Mouse (Mus musculus): ENCODE measurements around the gene 4930470P17Rik. TPM values are rescaled to one million over a fixed set of nuclear protein-coding genes. Genes with fewer than 3 reads are reported as not detected.

The 4930470P17Rik gene
- total and polyA plus RNA-seq, 3 experiments = not detected

DNA sequence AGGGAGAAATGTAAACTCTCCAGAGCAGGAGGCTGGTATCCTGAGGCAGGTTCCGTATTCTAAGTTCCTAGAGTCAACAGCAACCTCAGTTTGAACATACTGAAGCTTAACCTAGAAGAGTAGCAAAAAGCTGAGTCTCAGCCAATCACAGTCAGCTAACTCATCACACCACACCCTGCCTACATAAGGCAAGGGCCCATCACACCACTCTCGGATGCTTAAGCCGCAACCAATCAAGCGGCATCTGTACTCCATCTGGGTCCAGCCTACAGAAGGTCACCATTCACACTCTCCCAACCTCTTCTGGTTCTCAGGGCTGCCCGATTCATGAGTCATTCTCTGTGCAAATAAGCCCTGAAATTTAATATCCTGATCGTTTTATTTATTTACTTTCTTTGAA, 44.4 kb upstream of the 4930470P17Rik start:
- H3K36me3 ChIP-seq (ENCODE audit: control insufficient read depth in 1 of 2, insufficient read depth in 2 of 2, low read length in 2 of 2) = no peaks in the 10 kb centered on the region
- no peak for DNase-seq (ENCODE audit: low read depth, low spot score)
- no peak overlapping the region for H3K9ac ChIP-seq (ENCODE audit: control insufficient read depth, low read depth, low read length, poor library complexity, severe bottlenecking)
- no peaks in the 10 kb centered on the region for H3K4me1 ChIP-seq (ENCODE audit: control insufficient read depth in 1 of 2, insufficient read depth in 2 of 2, low read length in 2 of 2)
- no peak for TF ChIP-seq TBP (IDR thresholded peaks at IDR 0.05; ENCODE audit: low read depth, low read length)
- TF ChIP-seq SIN3A (IDR thresholded peaks at IDR 0.05; ENCODE audit: low read length) = no peak
- no peaks in the 10 kb centered on the region for H3K79me2 ChIP-seq (ENCODE audit: control insufficient read depth, insufficient read depth, low read length, poor library complexity)
- H3K4me3 ChIP-seq (ENCODE audit: control insufficient read depth in 1 of 2, insufficient read depth in 1 of 2, low read depth in 2 of 2, low read length in 2 of 2) = no peak overlapping the region
- H3K27me3 ChIP-seq (ENCODE audit: control insufficient read depth in 1 of 2, insufficient read depth in 2 of 2, low read length in 2 of 2) = no peaks in the 10 kb centered on the region
- H3K9me3 ChIP-seq (replicated peaks; ENCODE audit: insufficient read depth, low read length) = no peaks in the 10 kb centered on the region
- H3K27ac ChIP-seq (ENCODE audit: control insufficient read depth, low read depth, low read length) = no peak overlapping the region

DNA sequence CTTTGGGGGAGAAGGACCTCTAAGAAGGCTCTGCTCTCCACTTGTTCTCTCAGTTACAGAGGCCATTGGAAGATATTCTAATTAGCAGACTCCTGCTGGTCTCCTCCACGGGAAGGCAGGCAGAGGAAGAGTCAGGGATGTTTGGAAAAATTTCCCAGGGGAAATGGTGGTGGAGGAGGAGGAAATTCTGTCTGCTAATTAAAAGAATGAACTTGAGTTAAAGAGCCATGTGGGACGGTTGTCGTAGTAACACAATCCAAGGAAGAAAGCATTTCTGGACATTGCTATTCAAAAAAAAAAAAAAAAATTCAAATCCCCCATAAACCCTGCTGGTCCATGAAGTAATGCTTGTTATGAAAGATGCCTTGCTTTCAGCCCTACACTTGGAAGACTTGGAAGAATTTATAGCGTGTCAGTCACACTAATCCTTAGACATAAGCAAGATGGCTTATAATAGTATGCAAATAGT, 40.6 kb upstream of the 4930470P17Rik start:
- Histone ChIP-seq H3K4me3 (ENCODE audit: control insufficient read depth in 1 of 2, insufficient read depth in 1 of 2, low read depth in 2 of 2, low read length in 2 of 2) (no peak overlapping the region), H3K4me1 (ENCODE audit: control insufficient read depth in 1 of 2, insufficient read depth in 2 of 2, low read length in 2 of 2) (no peaks in the 10 kb centered on the region), H3K27me3 (ENCODE audit: control insufficient read depth in 1 of 2, insufficient read depth in 2 of 2, low read length in 2 of 2) (no peaks in the 10 kb centered on the region), H3K9ac (ENCODE audit: control insufficient read depth, low read depth, low read length, poor library complexity, severe bottlenecking) (no peak overlapping the region), H3K79me2 (ENCODE audit: control insufficient read depth, insufficient read depth, low read length, poor library complexity) (no peaks in the 10 kb centered on the region), H3K36me3 (ENCODE audit: control insufficient read depth in 1 of 2, insufficient read depth in 2 of 2, low read length in 2 of 2) (no peaks in the 10 kb centered on the region), H3K27ac (ENCODE audit: control insufficient read depth, low read depth, low read length) (no peak overlapping the region), H3K9me3 (replicated peaks; ENCODE audit: insufficient read depth, low read length) (no peaks in the 10 kb centered on the region)
- DNase-seq (ENCODE audit: low read depth, low spot score) = no peak
- TF ChIP-seq MYC (IDR thresholded peaks at IDR 0.05; ENCODE audit: low read depth, low read length) (no peak), E2F4 (IDR thresholded peaks at IDR 0.05; ENCODE audit: borderline replicate concordance, low read depth, low read length) (no peak), ZMIZ1 (IDR thresholded peaks at IDR 0.05; ENCODE audit: low read depth, low read length) (no peak), RCOR1 (IDR thresholded peaks at IDR 0.05; ENCODE audit: low read depth, low read length) (no peak), EP300 (IDR thresholded peaks at IDR 0.05; ENCODE audit: low read depth in 1 of 2, low read length in 2 of 2) (no peak), ETS1 (IDR thresholded peaks at IDR 0.05; ENCODE audit: low read depth, low read length) (no peak), GABPA (IDR thresholded peaks at IDR 0.05; ENCODE audit: low read depth, low read length) (no peak), NELFE (IDR thresholded peaks at IDR 0.05; ENCODE audit: low read depth, low read length) (no peak), SMC3 (IDR thresholded peaks at IDR 0.05; ENCODE audit: low read depth, low read length) (no peak), MAFK (IDR thresholded peaks at IDR 0.05; ENCODE audit: borderline replicate concordance, low read depth, low read length) (no peak), MXI1 (IDR thresholded peaks at IDR 0.05; ENCODE audit: low read depth, low read length) (no peak)

DNA sequence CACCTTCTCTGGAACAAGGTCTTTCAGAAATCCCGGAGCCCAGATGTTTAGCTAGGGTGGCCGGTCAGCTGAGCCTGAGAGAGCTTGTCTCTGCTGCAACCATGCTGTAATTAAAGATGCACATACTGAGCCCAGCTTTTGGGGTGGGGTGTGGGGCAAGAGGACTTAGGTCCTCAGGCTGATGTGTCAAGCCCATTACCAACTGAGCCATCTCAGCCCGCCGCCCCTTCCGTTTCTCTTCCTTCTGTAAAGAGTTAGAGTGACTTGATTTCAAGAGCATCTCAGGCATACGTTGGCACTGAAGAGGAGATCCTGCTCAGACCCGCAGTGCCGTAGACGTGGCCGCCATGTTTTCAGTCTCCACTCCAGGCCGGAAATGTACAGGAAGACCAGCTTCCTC, 38.5 kb upstream of the 4930470P17Rik start:
- no peaks in the 10 kb centered on the region for H3K27me3 ChIP-seq (ENCODE audit: control insufficient read depth in 1 of 2, insufficient read depth in 2 of 2, low read length in 2 of 2)
- no peak overlapping the region for H3K27ac ChIP-seq (ENCODE audit: control insufficient read depth, low read depth, low read length)
- H3K4me1 ChIP-seq (ENCODE audit: control insufficient read depth in 1 of 2, insufficient read depth in 2 of 2, low read length in 2 of 2) = no peaks in the 10 kb centered on the region
- H3K9ac ChIP-seq (ENCODE audit: control insufficient read depth, low read depth, low read length, poor library complexity, severe bottlenecking) = no peak overlapping the region
- no peak overlapping the region for H3K4me3 ChIP-seq (ENCODE audit: control insufficient read depth in 1 of 2, insufficient read depth in 1 of 2, low read depth in 2 of 2, low read length in 2 of 2)
- DNase-seq (ENCODE audit: low read depth, low spot score) = no peak
- no peaks in the 10 kb centered on the region for H3K36me3 ChIP-seq (ENCODE audit: control insufficient read depth in 1 of 2, insufficient read depth in 2 of 2, low read length in 2 of 2)
- TF ChIP-seq POLR2A (IDR thresholded peaks at IDR 0.05; ENCODE audit: control insufficient read depth in 1 of 2, insufficient read depth in 1 of 2, low read depth in 1 of 2, low read length in 2 of 2, poor library complexity in 1 of 2) (no peak), TCF12 (IDR thresholded peaks at IDR 0.05; ENCODE audit: low read depth, low read length) (no peak), RCOR1 (IDR thresholded peaks at IDR 0.05; ENCODE audit: low read depth, low read length) (no peak), CHD2 (IDR thresholded peaks at IDR 0.05; ENCODE audit: low read length) (no peak), SMC3 (IDR thresholded peaks at IDR 0.05; ENCODE audit: low read depth, low read length) (no peak), ETS1 (IDR thresholded peaks at IDR 0.05; ENCODE audit: low read depth, low read length) (no peak), MAZ (IDR thresholded peaks at IDR 0.05; ENCODE audit: low read depth, low read length) (no peak), ZKSCAN1 (IDR thresholded peaks at IDR 0.05; ENCODE audit: low read depth, low read length) (no peak), ZMIZ1 (IDR thresholded peaks at IDR 0.05; ENCODE audit: low read depth, low read length) (no peak), HCFC1 (IDR thresholded peaks at IDR 0.05; ENCODE audit: low read depth, low read length) (no peak), GABPA (IDR thresholded peaks at IDR 0.05; ENCODE audit: low read depth, low read length) (no peak), USF2 (IDR thresholded peaks at IDR 0.05; ENCODE audit: borderline replicate concordance in 1 of 2, insufficient read depth in 1 of 2, low read depth in 1 of 2, low read length in 2 of 2) (no peak), E2F4 (IDR thresholded peaks at IDR 0.05; ENCODE audit: borderline replicate concordance, low read depth, low read length) (no peak), MAFK (IDR thresholded peaks at IDR 0.05; ENCODE audit: borderline replicate concordance, low read depth, low read length) (no peak), UBTF (IDR thresholded peaks at IDR 0.05; ENCODE audit: borderline replicate concordance, insufficient read depth, low read depth, low read length) (no peak)
- H3K9me3 ChIP-seq (replicated peaks; ENCODE audit: insufficient read depth, low read length) = no peaks in the 10 kb centered on the region
- H3K79me2 ChIP-seq (ENCODE audit: control insufficient read depth, insufficient read depth, low read length, poor library complexity) = no peaks in the 10 kb centered on the region
